Mouse (Mus musculus) liver, adult (tissue): ENCODE results near the gene Parp11.

Experiments
- GATA4 ChIP-seq: IDR thresholded peaks from 2 replicates; pipeline ENCODE4 v1.6.1; 2014; ENCODE audit warnings: mild to moderate bottlenecking, low read length; ENCODE audit not compliant: insufficient replicate concordance

Gene Parp11

GRCm38 (mm10) chr6:127500806-127501205, 54.2 kb downstream of the Parp11 start:
- TF ChIP-seq GATA4: no peak

- no peak for TF ChIP-seq GATA4
Measured at GRCm38 (mm10) chr6:127502530-127502929, 55.9 kb downstream of the Parp11 start.

- TF ChIP-seq GATA4: no peak
Measured at GRCm38 (mm10) chr6:127521176-127521575, 74.5 kb downstream of the Parp11 start.

GRCm38 (mm10) chr6:127522326-127522725, 75.7 kb downstream of the Parp11 start:
- TF ChIP-seq GATA4: no peak

- TF ChIP-seq GATA4: no peak
Measured at GRCm38 (mm10) chr6:127524442-127524841, 77.8 kb downstream of the Parp11 start.

GRCm38 (mm10) chr6:127528625-127529024, 82.0 kb downstream of the Parp11 start:
- TF ChIP-seq GATA4: no peak

- TF ChIP-seq GATA4: no peak
Measured at GRCm38 (mm10) chr6:127529451-127529850, 82.8 kb downstream of the Parp11 start.

- TF ChIP-seq GATA4: no peak
Measured at GRCm38 (mm10) chr6:127530206-127530605, 83.6 kb downstream of the Parp11 start.

- TF ChIP-seq GATA4: no peak
Measured at GRCm38 (mm10) chr6:127531412-127532205, 85.0 kb downstream of the Parp11 start.

GRCm38 (mm10) chr6:127532304-127532703, 85.7 kb downstream of the Parp11 start:
- no peak for TF ChIP-seq GATA4

GRCm38 (mm10) chr6:127533766-127534165, 87.1 kb downstream of the Parp11 start:
- TF ChIP-seq GATA4: no peak

GRCm38 (mm10) chr6:127537035-127537434, 90.4 kb downstream of the Parp11 start:
- TF ChIP-seq GATA4: no peak

- TF ChIP-seq GATA4: no peak
Measured at GRCm38 (mm10) chr6:127538118-127538517, 91.5 kb downstream of the Parp11 start.

GRCm38 (mm10) chr6:127539226-127539625, 92.6 kb downstream of the Parp11 start:
- TF ChIP-seq GATA4: no peak

GRCm38 (mm10) chr6:127539659-127540058, 93.0 kb downstream of the Parp11 start:
- no peak for TF ChIP-seq GATA4

- no peak for TF ChIP-seq GATA4
Measured at GRCm38 (mm10) chr6:127540517-127540916, 93.9 kb downstream of the Parp11 start.
